Mouse (Mus musculus): ENCODE measurements around the gene Plxnd1.

Gene Plxnd1

GRCm38 (mm10) chr6:115999227-115999626 lies 4.4 kb upstream of the Plxnd1 start:
- DNase-seq (ENCODE audit: low read depth, low spot score): no peak

DNA sequence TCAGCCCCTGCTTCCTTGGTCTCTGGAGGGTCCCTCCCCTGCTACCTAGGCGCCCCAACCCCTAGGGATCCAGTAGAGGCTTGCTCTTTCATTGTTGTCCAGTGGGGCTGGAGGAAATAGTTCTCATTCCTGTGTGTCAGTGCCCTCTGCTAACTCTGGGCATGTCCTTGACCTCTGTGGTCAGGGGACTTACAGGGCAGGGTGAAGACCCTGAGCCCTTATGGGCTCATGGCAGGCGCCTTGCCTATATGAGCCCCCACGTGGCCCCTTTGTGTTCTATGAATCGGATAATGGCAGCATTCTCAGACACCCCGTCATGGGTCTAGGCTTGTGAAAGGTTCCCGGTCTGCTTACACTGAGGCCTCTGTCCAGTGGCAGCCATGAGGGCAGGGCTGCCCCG lies 4.0 kb upstream of the Plxnd1 start:
- DNase-seq (ENCODE audit: low read depth, low spot score): no peak

GRCm38 (mm10) chr6:115997726-115998311 lies 3.0 kb upstream of the Plxnd1 start:
- DNase-seq (ENCODE audit: low read depth, low spot score): no peak

DNA sequence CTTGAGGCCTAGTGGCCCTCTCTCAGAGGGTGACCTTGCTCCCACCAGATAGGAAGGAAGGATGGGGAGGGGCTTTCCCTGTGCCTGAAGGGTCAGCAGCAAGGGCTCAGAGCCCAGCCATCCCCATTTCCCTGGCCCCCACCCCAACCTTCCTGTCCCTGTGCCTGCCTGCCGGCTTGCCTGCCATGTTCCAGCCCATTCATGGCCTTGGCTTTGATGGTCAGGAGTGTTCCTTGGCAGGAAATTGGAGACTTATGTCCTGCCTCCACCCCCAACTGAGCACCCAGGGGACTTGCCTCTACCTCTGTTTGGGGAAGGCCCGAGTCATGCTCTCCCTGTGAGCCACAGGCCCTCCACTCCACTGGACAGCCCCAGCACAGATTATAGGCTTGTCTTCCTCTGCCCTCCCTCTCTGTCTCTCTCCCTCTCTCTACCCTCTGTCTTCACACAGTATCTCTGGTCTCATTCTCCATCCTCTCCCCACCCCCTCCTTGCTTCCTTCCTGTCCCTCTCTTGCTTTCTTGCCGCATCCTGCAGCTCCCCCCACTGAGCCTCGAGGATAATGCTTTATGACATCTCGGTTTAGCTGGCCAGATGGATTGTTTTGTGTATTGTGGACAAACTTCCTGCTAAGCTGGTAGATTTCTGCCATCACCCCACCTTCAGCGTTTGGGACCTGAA lies 1.5 kb upstream of the Plxnd1 start:
- DNase-seq (ENCODE audit: low read depth, low spot score): no peak

GRCm38 (mm10) chr6:115995531-115995941 lies 731 bp upstream of the Plxnd1 start:
- no peak for DNase-seq (ENCODE audit: low read depth, low spot score)

- no peak for DNase-seq (ENCODE audit: low read depth, low spot score)
Observed at GRCm38 (mm10) chr6:115994146-115994876, 494 bp downstream of the Plxnd1 start.

GRCm38 (mm10) chr6:115993463-115994145 lies 1.2 kb downstream of the Plxnd1 start:
- DNase-seq (ENCODE audit: low read depth, low spot score): no peak

DNA sequence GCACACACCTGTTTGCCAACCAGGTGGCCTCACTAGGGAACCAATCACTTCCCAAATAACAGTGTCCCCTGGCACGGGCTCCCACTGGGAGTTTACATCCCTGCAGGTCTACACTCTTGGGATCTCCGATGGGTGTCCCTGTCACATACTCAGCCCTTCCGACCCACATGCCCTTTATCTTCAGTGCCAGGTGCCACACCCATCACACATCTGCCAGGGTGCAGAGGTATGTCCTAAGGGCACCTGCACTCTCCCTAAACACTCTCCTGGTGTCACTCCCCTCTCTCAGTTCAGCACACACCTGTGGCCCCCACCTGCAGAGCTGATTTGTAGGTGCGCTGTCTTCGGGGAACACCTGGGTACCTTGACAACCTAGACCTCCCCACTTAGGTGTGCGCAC lies 1.8 kb downstream of the Plxnd1 start:
- no peak for DNase-seq (ENCODE audit: low read depth, low spot score)

- no peak for DNase-seq (ENCODE audit: low read depth, low spot score)
Observed at GRCm38 (mm10) chr6:115991881-115992620, 2.8 kb downstream of the Plxnd1 start.

- no peak for DNase-seq (ENCODE audit: low read depth, low spot score)
Observed at GRCm38 (mm10) chr6:115991108-115991880, 3.5 kb downstream of the Plxnd1 start.

- DNase-seq (ENCODE audit: low read depth, low spot score): no peak
Observed at GRCm38 (mm10) chr6:115990479-115990878, 4.3 kb downstream of the Plxnd1 start.

GRCm38 (mm10) chr6:115990056-115990455 lies 4.7 kb downstream of the Plxnd1 start:
- no peak for DNase-seq (ENCODE audit: low read depth, low spot score)

DNA sequence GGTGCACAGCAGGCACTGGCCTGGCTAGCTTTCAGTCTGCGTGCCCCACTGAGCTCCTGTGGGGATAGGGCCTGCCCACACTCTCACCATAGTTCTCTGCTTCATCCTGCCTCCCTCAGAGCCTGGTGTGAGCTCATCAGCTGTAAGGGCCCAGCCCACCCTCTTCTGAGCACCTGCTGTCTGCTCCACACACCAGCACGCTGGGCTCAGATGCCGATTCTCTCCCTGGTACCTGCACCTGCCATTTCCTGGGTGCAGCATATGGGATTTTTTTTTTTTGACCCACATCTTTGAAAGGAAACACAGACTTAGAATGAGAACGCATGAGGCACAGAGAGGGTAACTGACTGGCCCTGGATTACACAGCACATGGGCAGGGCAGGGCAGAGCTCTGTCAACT lies 5.2 kb downstream of the Plxnd1 start:
- no peak for DNase-seq (ENCODE audit: low read depth, low spot score)

DNA sequence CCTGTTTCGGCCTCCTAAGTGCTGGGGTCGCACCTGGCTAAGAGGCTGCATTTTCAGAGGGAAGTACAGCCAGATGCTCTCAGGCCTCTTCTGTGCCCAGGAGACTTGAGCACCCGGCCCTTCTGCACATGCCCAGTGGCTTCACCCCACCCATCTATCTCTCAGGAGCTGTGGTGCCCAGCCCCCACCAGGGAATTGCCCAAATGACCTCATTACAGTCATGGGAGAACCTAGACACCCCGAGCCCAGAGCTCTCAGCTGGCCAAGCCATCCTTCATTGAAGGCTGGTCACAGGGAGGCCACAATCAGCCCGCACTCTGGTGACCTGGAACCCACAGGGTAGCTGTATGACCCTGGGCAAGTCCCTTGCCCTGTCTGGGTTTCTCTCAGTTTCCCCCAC lies 5.8 kb downstream of the Plxnd1 start:
- no peak for DNase-seq (ENCODE audit: low read depth, low spot score)

DNA sequence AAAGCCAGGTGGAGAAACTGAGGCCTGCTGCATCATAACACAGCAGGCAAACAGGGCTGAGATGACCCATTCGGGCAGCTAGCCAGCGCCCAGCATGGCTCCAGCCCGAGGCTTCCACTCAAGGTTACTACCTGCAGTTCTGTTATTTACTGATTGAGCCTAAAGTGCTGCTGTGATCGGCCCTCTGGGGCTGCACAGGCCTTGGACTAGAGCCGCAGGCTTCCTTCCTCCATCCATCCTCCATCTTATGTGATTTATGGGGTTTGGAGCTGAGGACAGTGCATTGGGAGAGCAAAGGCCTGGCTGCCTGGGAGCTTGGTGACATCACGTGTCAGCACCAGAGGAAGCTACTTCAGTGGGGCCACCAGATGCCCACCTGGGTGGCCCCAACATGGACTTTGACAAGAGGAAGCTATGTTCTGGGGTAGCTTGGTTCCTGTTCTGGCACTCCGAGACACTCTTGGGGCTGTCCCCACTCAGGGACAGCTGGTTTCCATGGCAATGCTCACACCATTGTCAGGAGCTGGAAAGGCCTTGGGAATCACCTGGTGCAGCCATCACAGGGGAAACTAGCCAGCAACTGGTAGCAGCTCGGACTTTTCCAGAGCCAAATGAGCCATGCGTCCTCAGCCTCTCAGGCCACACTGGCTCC lies 7.6 kb downstream of the Plxnd1 start:
- no peak for DNase-seq (ENCODE audit: low read depth, low spot score)

DNA sequence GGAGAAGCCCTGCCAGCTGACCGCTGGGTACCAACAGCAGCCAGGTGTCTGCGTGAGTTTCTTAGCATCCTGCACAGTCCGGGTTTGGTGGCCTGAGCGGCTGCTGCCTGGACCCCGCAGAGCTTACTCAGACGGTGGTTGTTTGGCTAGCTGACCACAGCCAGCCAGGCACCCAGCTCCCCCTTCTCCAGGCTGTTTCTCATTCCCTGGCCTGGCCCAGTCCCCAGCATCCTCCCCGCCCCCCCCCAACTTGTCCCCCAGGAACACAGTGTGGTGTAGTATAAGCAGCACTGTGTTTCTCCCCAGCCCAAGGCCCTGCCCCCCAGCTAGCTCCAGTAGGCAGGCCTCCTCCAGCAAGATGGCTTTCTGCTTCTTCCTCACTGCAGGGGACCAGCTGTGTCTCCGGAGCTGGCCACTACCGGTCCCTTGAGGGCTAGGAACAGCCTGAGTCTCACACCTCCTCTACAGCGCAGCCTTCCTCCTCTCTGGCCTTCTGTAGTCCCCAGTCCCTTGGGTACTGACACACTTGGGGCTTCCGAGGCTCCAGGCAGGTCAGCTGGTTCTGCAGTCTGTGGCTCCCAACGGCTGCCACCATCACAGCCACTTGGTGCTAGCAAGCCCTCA lies 8.2 kb downstream of the Plxnd1 start:
- DNase-seq (ENCODE audit: low read depth, low spot score): no peak

- DNase-seq (ENCODE audit: low read depth, low spot score): no peak
Observed at GRCm38 (mm10) chr6:115985622-115986021, 9.2 kb downstream of the Plxnd1 start.

- no peak for DNase-seq (ENCODE audit: low read depth, low spot score)
Observed at GRCm38 (mm10) chr6:115984580-115984979, 10.2 kb downstream of the Plxnd1 start.

DNA sequence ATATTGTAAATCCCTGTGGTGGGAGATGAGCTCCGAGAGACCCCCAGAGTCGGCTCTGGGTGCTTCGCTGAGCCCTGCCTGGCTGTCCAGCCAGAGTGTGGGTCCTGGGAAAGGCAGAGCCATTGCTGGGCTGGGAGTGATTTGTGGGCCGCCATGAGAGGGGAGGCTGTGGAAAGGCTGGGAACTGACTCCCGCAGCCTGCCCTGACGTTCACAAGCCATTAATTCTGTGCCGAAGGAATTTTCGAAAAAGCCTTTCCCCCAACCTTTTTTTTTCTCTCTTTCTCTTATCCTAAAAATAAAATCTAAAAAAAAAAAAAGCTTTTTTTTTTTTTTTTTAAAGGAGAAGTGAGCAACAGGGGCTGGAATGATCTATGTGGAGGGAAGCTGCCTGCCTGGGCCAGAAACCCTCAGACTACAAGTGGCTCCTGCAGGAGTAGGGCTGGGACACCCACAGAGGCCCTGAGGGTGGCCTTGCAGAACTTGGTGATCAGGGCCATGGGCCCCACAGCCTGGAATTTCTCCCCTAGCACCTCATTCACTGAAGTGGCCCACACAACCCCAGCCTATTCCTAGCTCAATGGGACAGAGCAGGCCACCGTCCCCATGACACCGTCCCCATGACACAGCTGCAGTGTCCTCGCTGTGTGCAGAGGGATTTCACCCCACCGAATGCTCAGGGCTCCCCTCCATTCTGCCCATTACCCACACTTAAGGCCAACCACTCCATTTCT lies 11.3 kb downstream of the Plxnd1 start:
- no peak for DNase-seq (ENCODE audit: low read depth, low spot score)

Measured in brain, embryonic 18.5 days (tissue).